Mouse (Mus musculus): ENCODE measurements around the gene Prss16.

Prss16 gene

DNA sequence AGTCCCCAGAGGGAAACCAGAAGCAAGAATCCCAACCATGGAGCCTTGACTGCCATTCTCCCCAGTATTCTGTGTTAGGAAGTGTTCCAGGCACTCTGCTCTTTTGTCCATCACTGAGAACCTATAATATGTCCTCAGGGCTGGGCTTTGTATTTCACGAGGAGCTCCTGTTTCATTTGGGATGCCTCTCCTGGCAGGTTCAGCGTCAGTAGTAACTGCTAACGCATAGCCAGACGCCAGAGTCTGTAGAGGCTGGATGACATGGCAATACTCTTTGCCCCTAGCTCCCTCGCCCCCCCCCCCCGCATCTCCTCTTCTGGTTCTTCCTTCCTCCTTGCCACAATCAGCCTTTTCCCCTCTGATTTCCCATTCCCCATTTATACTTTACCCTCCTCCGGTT, at the start of gene Prss16:
Gene Prss16, minus strand, starts transcription at position 101 of the 400 bp plus-strand sequence.
- DNase-seq (ENCODE audit: low read depth, low spot score) = no peak

- DNase-seq (ENCODE audit: low read depth, low spot score) = no peak
Measured at GRCm38 (mm10) chr13:22053754-22054153, 44.2 kb upstream of the Prss16 start.

DNA sequence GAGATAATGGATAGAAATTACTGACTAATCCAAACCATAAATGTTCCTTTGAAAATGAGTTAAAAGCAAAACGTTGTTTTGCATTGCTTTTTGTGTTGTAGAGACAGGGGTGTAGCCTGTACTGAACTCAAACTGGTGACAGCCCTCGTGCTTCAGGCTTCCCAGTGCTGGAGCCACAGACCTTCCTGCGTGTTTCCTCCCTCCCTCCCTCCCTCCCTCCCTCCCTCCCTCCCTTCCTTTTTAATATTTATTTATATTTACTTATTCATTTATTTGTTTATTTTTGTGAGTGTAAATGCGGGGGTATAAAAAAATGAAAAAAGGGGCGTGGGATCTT, 41.9 kb upstream of the Prss16 start:
- DNase-seq (ENCODE audit: low read depth, low spot score) = no peak

DNA sequence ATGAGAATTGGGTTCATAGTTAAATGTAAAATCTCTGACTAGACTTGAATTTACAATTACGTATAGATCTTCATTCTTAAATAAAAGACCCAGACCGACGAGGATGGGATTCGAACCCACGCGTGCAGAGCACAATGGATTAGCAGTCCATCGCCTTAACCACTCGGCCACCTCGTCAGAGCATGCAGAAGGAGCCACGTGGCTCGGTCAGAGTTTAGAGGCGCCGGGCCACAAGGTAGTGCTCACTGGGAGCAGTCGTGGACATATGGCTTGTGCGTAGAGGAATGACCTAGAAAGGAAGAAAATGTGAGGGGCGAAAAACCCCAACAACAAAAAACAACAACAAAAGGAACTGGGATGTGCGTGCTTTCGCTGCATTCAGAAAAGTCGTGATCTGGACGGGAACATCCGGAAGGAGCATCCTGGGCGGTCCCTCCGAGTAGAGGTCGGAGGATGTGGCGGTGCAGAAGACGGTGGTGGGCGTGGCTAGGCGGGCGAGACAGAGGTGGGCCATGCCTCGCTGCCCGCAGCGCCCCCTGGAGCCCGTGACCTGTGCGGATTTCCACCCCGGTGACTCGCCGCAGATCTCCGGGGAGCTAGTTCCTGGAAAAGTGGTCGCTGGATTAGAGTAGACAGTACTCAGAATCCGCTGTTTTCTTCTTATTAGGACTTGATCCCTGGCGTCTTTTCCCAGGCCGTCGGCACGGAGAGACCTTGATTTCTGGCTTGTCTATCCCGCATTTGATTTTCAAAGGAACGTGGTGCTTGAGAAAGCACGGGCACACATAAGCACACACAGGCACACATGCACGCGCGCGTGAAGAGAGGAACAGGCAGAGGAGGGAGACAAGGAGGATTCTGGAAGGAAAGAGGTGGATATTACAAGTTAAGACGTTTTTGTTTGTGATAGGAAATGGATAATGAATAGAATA, 41.3 kb upstream of the Prss16 start:
- peak; percentile 81 for DNase-seq (ENCODE audit: low read depth, low spot score)

DNA sequence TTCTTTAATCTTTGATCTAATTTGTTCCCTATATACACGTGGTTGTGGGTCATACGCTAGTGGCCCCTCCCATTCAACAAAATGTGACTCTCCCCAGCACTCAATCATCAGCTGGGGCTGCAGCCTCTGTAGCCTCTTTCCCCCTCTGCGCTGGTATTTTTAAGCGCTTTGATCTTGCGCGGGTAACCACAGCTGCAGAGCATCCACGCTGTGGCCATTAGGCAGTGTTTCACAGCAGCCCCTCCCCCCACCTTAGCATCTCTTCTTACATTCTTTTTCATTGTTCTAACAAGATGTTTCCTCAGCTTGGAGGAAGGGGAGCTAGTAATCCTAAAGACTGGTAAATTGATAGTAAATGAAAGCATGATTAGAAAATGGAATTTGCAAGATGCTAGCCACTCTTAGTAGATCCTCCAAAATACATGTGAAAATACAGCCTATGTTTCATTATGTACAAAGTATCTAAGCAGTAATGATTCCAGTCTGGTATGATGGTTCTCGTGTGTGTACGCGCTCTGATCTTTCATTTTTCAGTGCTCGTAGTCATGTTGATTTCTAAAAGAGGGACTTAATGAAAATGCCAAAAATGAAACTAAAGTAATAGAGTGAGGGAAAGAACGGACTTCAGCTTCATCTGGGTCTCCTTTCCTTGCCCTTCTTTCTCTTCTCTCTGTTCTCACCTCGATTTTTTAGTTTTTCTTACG, 40.3 kb upstream of the Prss16 start:
- no peak for DNase-seq (ENCODE audit: low read depth, low spot score)

- DNase-seq (ENCODE audit: low read depth, low spot score) = no peak
Measured at GRCm38 (mm10) chr13:22049041-22049440, 39.5 kb upstream of the Prss16 start.

DNA sequence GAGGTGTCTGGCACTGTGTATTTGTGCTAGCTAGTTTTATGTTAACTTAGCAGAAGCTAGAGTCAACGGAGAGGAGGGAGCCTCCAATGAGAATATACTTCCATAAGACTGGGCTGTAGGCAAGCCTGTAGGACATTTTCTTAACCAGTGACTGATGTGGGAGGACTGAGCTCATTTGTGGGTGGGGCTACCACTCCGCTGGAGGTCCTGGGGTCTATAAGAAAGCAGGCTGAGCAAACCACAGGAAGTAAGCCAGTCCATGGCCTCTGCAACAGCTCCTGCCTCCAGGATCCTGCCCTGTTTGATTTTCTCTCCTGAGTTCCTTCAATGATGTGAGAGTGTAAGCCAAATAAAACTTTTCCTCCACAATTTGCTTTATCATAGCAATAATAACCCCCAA, 35.8 kb upstream of the Prss16 start:
- DNase-seq (ENCODE audit: low read depth, low spot score) = no peak

DNA sequence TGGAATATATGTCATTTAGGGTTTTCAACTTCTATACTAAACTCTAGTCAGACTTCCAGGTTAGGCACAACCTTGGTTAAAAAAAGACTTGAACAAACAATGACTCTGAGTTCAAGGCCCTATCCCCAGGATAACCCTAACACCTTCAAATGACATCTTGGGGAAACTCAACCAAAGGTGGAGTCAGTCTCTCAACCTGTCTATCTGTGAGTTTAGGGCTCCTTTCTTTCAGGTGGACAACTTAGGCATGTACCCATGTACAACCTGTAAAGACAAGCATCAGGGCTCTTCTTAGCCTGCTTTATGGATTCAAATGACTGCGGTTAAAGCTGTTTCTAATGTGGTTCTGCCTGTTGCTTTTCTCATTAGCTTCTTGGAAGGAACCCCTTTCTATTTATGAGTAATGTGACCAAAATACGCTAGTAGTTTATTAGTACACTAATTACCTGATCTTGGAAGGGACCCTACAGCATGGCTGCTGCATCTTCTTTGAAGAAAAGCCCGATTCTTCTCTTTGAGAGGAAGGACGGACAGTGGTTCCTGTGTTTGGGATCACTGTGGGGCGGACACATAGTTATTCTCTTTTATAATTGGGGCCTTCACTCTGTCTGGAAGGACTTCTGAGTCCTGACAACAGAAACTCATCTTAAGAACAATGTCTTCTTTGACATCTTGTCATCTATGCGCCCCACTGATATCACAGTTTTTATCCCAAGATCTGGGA, 35.1 kb upstream of the Prss16 start:
- DNase-seq (ENCODE audit: low read depth, low spot score) = no peak

DNA sequence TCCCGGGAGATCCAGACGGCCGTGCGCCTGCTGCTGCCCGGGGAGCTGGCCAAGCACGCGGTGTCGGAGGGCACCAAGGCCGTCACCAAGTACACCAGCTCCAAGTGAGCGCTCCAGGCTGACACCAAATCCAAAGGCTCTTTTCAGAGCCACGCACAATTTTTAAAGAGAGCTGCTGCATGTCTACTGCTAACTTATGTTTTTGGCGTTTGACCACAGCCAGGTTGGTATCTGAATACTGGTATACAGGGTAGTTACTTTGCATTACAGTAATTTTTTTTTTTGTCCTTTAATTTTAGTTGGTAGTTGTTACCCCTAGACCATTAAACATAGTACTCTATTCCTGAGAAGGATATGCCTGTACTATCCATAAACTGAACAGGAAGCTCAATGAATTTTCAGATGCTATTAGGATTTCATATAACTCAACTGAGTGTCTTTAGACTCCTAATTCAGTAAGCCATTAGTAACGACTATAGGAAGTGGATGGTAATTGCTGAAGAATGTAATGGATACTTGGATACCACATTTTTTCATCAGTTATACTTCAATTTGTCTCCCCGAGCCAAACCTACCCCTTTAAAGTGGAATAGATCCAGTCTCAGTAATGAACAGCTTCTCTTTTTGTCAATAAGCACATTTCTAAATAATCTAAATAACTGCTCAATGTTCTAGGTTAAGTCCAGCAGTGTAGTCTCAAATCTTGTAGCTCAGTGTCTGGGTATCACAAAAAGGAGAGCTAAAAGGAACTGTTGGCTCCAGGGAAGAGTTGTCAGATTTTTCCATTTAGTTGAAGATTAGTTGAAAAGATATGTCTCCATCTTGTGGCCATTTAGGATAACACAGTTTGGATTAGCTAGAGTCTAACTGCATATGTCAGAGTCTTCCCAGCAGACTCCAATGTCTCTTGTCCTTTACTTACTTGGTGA, 34.2 kb upstream of the Prss16 start:
- peak; percentile 79 for DNase-seq (ENCODE audit: low read depth, low spot score)

DNA sequence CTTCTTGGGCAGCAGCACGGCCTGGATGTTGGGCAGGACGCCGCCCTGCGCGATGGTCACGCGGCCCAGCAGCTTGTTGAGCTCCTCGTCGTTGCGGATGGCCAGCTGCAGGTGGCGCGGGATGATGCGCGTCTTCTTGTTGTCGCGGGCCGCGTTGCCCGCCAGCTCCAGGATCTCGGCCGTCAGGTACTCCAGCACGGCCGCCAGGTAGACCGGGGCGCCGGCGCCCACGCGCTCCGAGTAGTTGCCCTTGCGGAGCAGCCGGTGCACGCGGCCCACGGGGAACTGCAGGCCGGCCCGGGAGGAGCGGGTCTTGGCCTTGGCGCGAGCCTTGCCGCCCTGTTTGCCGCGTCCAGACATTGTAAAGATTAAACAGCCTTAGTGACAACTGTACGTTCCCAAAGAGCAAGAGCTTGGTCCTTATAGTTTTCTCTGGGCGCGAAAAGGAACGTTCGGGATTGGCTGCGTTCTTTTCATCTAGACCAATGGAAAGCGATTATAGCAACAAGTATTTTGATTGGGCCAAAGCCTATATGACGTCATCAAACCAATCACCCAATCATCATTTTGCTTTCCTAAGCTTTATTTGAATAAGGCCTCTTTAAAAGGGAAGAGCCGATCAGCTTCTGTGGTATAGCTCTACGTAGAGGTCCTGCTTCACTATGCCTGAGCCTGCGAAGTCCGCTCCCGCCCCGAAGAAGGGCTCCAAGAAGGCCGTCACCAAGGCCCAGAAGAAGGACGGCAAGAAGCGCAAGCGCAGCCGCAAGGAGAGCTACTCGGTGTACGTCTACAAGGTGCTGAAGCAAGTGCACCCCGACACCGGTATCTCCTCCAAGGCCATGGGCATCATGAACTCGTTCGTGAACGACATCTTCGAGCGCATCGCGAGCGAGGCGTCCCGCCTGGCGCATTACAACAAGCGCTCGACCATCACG, 33.3 kb upstream of the Prss16 start, which contains the start of the genes Hist1h2ag and Hist1h2bj:
Gene Hist1h2ag, minus strand, starts transcription at position 377 of the 935 bp plus-strand sequence.
Gene Hist1h2bj, plus strand, starts transcription at position 647 of the 935 bp plus-strand sequence.
- peak; percentile 100 for DNase-seq (ENCODE audit: low read depth, low spot score)

DNA sequence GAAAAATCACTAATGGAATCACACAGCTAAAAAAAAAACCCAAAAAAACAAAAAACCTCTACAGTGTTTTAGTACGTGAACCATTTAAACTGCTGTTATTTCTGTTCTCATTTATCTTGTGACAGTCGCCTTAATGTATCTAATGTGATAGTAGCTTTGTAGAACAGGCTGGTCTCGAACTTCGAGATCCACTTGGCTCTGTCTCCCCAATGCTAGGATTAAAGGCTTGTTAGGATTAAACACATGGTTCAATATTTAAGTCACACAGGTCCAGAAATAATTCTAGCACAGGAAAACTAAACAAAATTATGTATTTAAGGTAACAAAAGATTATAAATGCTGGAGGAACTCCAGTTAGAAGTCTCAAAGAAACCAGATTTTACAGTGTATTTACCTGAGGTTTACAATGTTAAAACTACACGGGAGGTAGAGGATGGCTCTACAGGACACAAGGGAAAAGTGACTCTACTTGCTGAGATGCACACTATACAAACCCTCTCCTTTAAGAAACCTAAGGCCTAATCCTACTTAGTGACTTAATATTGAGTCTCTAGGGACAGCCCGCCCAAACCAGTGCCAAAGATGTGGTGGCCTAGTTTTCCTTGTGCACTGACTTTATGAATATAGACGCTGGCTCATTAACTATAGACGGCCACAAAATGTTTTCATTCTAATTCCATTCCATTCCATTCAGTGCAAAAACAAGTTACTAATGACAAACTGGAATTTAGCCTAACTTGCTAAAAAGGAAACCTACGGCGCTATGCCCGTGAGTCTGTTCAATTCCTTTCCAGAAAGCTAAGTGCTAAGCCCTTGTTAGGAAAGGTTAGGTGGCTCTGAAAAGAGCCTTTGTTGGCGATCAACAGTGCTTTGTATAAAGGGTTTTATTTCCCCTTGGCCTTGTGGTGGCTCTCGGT, 32.4 kb upstream of the Prss16 start:
- DNase-seq (ENCODE audit: low read depth, low spot score) = peak; percentile 60

DNA sequence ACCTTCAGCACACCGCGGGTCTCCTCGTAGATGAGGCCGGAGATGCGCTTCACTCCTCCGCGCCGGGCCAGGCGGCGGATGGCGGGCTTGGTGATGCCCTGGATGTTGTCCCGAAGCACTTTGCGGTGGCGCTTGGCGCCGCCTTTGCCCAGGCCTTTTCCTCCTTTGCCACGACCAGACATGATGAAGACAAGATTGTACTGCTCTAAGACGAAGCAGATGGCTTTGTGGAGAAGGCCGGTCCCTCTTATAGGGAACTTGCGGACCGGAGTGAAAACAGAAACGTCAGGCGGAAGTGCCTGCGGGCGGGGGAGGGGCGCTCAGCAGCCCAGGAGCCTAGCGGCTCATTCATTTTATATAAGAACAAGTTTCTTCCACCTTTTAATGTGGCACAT, 31.6 kb upstream of the Prss16 start, which contains the start of gene Hist1h4i:
Gene Hist1h4i, minus strand, starts transcription at position 221 of the 395 bp plus-strand sequence.
- DNase-seq (ENCODE audit: low read depth, low spot score) = peak; percentile 96

- peak; percentile 71 for DNase-seq (ENCODE audit: low read depth, low spot score)
Measured at GRCm38 (mm10) chr13:22040464-22041141, 31.1 kb upstream of the Prss16 start.

DNA sequence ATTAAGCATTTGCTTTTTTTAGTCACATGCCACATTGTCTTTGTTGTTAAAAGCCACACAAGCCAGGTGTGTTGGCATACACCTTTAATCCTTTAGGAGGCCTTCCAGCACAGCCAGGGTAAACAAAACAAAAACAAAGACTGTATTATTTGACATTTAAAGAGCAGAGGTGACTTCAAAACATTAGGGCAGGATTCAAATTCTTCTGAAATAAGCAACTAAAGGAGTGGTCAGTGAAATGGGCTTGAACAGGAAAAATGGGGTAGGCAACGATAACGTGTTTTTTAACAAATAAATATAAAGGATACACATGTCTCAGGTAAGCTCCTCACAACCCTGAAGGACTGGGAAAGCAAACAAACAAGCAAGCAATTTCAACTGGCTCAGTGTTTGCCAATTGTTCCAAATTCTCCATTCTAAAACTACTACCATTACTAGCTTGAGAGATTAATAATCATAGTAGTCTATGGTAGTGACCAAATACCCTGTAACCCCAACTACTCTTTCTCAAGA, 30.5 kb upstream of the Prss16 start:
- DNase-seq (ENCODE audit: low read depth, low spot score) = no peak

DNA sequence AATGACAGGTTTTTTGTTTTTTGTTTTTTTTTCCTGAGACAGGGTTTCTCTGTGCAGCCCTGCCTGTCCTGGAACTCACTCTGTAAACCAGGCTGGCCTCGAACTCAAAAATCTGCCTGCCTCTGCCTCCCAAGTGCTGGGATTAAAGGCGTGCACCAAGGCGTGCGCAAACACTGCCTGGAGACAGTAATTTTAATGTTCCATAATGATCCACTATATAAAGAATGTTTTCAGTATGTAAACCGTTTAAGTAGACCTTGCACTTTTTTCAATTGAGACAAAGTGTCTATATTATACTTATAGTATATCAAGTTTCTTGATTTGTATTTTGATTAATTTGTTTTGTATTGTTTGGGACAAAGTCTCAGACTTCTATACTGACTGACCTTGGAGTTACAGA, 29.8 kb upstream of the Prss16 start:
- DNase-seq (ENCODE audit: low read depth, low spot score) = no peak

DNA sequence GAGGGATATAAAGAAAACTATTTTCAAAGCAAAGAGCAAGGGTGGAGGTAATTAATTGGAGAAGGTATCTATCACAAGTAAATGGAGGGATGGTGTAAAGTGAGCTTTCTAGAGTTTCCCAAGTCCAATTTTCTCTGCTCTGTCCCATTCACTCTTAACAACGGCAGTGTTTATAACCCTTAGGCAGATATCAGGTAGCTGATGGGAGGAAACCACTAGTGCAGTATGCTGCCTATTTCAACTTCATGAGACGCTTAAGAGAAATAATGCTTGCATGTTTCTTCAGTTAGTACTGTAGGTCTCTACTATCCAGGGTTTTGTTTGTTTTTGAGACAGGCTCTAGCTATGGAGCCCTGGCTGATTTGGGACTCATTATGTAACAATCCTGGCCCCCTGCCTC, 27.9 kb upstream of the Prss16 start:
- no peak for DNase-seq (ENCODE audit: low read depth, low spot score)

DNA sequence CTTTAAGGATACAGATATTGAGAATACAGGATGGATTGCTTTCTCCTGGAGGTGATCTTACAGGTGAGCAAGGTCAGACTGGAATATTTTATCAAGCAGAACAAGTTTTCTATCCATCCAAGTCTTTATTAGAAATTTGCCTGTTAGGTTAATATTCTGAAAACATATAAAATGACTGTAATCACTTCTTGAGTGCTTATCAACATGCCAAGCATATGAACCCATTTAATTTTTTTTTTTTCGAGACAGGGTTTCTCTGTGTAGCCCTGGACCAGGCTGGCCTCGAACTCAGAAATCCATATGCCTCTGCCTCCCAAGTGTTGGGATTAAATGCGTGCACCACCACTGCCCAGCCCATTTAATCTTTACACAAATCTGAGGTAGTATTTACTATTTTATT, 27.4 kb upstream of the Prss16 start:
- DNase-seq (ENCODE audit: low read depth, low spot score) = no peak

Measured in c-Kit-negative CD71-positive TER-119-positive erythroid progenitor cells, embryonic 14.5 days (primary cell).